Mouse (Mus musculus) limb, embryonic 14.5 days (tissue): ENCODE results near the gene Psip1. TPM values are rescaled to one million over a fixed set of nuclear protein-coding genes. Genes with fewer than 3 reads are reported as not detected.
"Not testable (repeated sequence)": the region's sequence is repeated elsewhere in the genome, so short reads cannot be mapped to it uniquely, and the experiment has no call there.

ENCODE experiments used
- ATAC-seq: fragments of 200-750 bp; cut with Nextera tagmentation; 2 replicates; pipeline ENCODE4 v1.8.0; 2017; ENCODE audit warnings: low read depth, moderate number of reproducible peaks, moderate TSS enrichment; ENCODE audit not compliant: low FRiP score
- DNase-seq: peaks from one replicate; pipeline ENCODE4 v3.0.0-alpha.2; 2015; ENCODE audit warnings: low spot score
- H3K27ac ChIP-seq: fragments of 300-500 bp; sonication (generic); replicated peaks from 2 replicates; pipeline ENCODE4 v1.5.1; 2014; ENCODE audit warnings: low read depth, mild to moderate bottlenecking, low read length, moderate library complexity, mixed read lengths
- H3K27me3 ChIP-seq: fragments of 300-500 bp; sonication (generic); 2 replicates; pipeline ENCODE4 v1.6.1; 2014; ENCODE audit warnings: low read length, mixed read lengths; ENCODE audit not compliant: control insufficient read depth, insufficient read depth
- H3K36me3 ChIP-seq: fragments of 300-500 bp; sonication (generic); 2 replicates; pipeline ENCODE4 v1.6.1; 2014; ENCODE audit warnings: mild to moderate bottlenecking, low read length, moderate library complexity, mixed read lengths; ENCODE audit not compliant: control insufficient read depth, insufficient read depth
- H3K4me1 ChIP-seq: fragments of 300-500 bp; sonication (generic); 2 replicates; pipeline ENCODE4 v1.6.1; 2014; ENCODE audit warnings: antibody characterized with exemption, low read length, mixed read lengths; ENCODE audit not compliant: control insufficient read depth, insufficient read depth
- H3K4me2 ChIP-seq: fragments of 300-500 bp; sonication (generic); replicated peaks from 2 replicates; pipeline ENCODE4 v1.6.1; 2014; ENCODE audit warnings: low read depth, mild to moderate bottlenecking, low read length, moderate library complexity; ENCODE audit not compliant: severe bottlenecking
- H3K4me3 ChIP-seq: fragments of 300-500 bp; sonication (generic); replicated peaks from 2 replicates; pipeline ENCODE4 v1.5.1; 2014; ENCODE audit warnings: low read length
- H3K9ac ChIP-seq: fragments of 300-500 bp; sonication (generic); 2 replicates; pipeline ENCODE4 v1.6.1; 2014; ENCODE audit warnings: mild to moderate bottlenecking, low read depth, low read length, moderate library complexity; ENCODE audit not compliant: severe bottlenecking
- H3K9me3 ChIP-seq: fragments of 300-500 bp; sonication (generic); 2 replicates; pipeline ENCODE4 v1.6.1; 2016; ENCODE audit warnings: low read length; ENCODE audit not compliant: control insufficient read depth
- POLR2A ChIP-seq: fragments of 200-500 bp; IDR thresholded peaks from 2 replicates; pipeline ENCODE4 v1.8.0; 2012; ENCODE audit warnings: inconsistent platforms, mild to moderate bottlenecking, moderate library complexity, borderline replicate concordance; ENCODE audit not compliant: insufficient read depth, insufficient read length; ENCODE audit errors: extremely low read depth
- WGBS: fragments of 180-500 bp; shearing (Covaris S2); extraction: QIAGEN DNeasy Blood & Tissue Kit; methylation state at CpG from one replicate; pipeline ENCODE4 v1.1.7; 2014; 5-methylcytosine and 5-hydroxymethylcytosine counted together
- polyA plus RNA-seq, 2 experiments: library from polyadenylated mRNA; depleted of rRNA in 1 of 2; stranded (reverse) in 1 of 2; unstranded in 1 of 2; fragments of >200 nt; fragmentation: Nextera tagmentation in 1 of 2; extraction: Ambion mirVana in 1 of 2; gene quantifications; 2 replicates each; pipeline versions ENCODE4 v1.2.1 to v1.2.3; 2012 to 2014

The Psip1 gene
- polyA plus RNA-seq, 2 experiments: 120 to 138 TPM

DNA sequence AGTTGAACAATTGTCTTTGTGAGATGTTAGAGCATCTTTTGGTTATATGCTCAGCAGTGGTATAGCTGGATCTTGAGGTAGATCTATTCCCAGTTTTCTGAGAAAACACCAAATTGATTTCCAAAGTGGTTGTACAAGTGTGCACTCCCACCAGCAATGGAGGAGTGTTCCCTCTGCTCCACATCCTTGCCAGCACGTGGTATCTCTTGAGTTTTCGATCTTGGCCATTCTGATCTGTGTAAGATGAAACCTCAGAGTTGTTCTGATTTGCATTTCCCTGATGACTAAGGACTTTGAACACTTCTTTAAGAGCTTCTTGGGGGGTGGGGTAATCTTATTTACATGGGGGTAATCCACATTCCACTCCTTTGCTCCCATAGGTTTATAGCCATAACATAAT, 23.3 kb upstream of the Psip1 start:
- ATAC-seq: no peak
- DNase-seq: no peak
- H3K36me3 ChIP-seq: no peaks in the 10 kb centered on the region
- H3K4me1 ChIP-seq: no peaks in the 10 kb centered on the region
- H3K9me3 ChIP-seq: no peaks in the 10 kb centered on the region
- 41% methylated on average over 2 of the region's 2 CpGs for WGBS
- H3K4me2 ChIP-seq: no peak overlapping the region
- no peaks in the 10 kb centered on the region for H3K27me3 ChIP-seq
- no peak overlapping the region for H3K9ac ChIP-seq
- no peak overlapping the region for H3K4me3 ChIP-seq
- H3K27ac ChIP-seq: no peak overlapping the region
- TF ChIP-seq POLR2A: no peak

DNA sequence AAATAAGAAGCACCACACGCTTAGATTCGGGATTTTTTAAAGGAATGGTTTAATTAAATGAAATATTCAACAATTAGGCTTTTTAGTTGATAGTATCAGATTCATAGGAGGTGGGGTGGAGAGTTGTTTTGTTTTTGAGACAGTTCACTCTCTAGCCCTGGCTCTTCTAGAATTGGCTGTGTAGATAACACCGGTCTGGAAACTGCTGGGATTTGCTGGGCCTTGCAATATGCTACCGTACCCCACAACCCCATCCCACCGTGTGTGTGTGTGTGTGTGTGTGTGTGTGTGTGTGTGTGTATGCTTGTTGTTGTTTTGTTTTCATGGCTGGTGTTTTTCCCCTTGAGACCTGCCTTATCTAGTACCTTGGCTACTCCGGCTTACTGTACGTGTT, 14.8 kb upstream of the Psip1 start:
- no peaks in the 10 kb centered on the region for H3K9me3 ChIP-seq
- H3K36me3 ChIP-seq: no peaks in the 10 kb centered on the region
- no peak for TF ChIP-seq POLR2A
- H3K4me3 ChIP-seq: peak overlapping the region; percentile 28
- WGBS: 33% methylated on average over 7 of the region's 7 CpGs
- DNase-seq (no peak), ATAC-seq (no peak)
- H3K27ac ChIP-seq: no peak overlapping the region
- H3K27me3 ChIP-seq: no peaks in the 10 kb centered on the region
- no peaks in the 10 kb centered on the region for H3K4me1 ChIP-seq
- 0 out of 2 replicates have a peak overlapping the region, but pooled peaks have one; percentile 7 for H3K9ac ChIP-seq
- H3K4me2 ChIP-seq: peak overlapping the region; percentile 57

- no peaks in the 10 kb centered on the region for H3K4me1 ChIP-seq
- DNase-seq (peak; percentile 11), ATAC-seq (peak; percentile 47)
- peak overlapping the region; percentile 28 for H3K4me3 ChIP-seq
- no peaks in the 10 kb centered on the region for H3K9me3 ChIP-seq
- H3K9ac ChIP-seq: 0 out of 2 replicates have a peak overlapping the region, but pooled peaks have one; percentile 7
- no peak overlapping the region for H3K27ac ChIP-seq
- WGBS: 11% methylated on average over 22 of the region's 22 CpGs
- H3K4me2 ChIP-seq: peak overlapping the region; percentile 57
- no peaks in the 10 kb centered on the region for H3K27me3 ChIP-seq
- no peak for TF ChIP-seq POLR2A
- no peaks in the 10 kb centered on the region for H3K36me3 ChIP-seq
These were observed 14.1 kb upstream of the Psip1 start for GRCm38 (mm10) chr4:83500154-83501036.

DNA sequence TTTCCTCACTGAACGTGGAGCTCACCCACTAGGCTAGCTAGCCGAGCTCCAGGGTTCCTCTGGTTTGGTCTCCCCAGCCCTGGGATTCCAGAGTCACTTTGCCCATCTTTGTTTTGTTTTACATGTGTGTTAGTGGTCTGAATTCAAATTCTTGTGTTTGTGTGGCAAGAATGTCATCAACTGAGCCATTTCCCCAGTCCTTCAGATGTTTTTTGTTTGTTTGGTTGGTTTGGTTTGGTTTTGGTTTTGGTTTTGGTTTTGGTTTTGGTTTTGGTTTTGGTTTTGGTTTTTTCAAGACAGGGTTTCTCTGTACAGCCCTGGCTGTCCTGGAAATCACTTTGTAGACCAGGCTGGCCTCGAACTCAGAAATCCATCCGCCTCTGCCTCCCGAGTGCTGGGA, 10.8 kb upstream of the Psip1 start:
- not testable (repeated sequence) for H3K4me1 ChIP-seq, ATAC-seq, H3K36me3 ChIP-seq, H3K4me3 ChIP-seq, H3K9ac ChIP-seq, DNase-seq, H3K27me3 ChIP-seq, H3K27ac ChIP-seq, H3K4me2 ChIP-seq, H3K9me3 ChIP-seq
- 93% methylated on average over 5 of the region's 5 CpGs for WGBS

DNA sequence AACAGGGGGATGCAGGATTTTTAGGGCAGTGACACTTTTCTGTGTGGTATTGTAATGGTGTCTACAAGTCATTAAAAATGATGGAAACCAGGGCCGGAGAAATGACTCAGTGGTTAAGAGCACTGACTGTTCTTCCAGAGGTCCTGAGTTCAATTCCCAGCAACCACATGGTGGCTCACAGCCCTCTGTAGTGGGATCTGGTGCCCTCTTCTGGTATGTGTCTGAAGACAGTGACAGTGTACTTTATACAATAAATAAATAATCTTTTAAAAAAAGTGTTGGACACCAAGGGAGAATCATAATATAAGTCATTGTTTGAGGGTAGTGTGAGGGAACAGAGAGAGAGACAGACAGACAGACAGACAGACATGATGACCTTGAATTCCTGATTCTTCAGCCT, 6.9 kb upstream of the Psip1 start:
- no peak for TF ChIP-seq POLR2A
- ATAC-seq: no peak
- DNase-seq: no peak
- no peaks in the 10 kb centered on the region for H3K27me3 ChIP-seq
- no peaks in the 10 kb centered on the region for H3K36me3 ChIP-seq
- no peaks in the 10 kb centered on the region for H3K9me3 ChIP-seq
- no peak overlapping the region for H3K9ac ChIP-seq
- no peak overlapping the region for H3K4me3 ChIP-seq
- H3K4me1 ChIP-seq: peaks cover 4% of the 10 kb centered on the region; the same call in 1 of the 2 replicates
- no peak overlapping the region for H3K27ac ChIP-seq
- WGBS: 92% methylated on average over 1 of the region's 1 CpGs
- H3K4me2 ChIP-seq: no peak overlapping the region

DNA sequence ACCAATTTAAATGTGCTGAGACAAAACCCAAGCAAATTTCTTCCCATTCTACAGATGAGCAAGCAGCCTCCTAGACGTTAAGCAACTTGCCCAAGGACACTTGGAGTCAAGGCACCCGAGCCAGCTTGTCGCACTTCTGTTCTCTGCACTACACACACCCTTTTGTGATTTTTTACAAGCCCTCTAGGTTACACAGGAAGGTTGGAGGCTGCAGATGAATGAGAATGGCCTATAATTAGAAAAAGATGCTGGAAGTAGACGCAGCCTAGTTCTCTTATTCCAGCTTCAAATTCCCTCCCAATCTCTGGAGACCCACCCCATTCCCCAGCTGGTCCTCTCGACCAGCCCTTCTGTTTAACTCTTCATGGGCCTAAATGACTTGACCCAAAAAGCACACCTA, 2.9 kb upstream of the Psip1 start:
- Histone ChIP-seq H3K4me3 (no peak overlapping the region), H3K27me3 (no peaks in the 10 kb centered on the region), H3K4me2 (no peak overlapping the region), H3K4me1 (peaks cover 15% of the 10 kb centered on the region), H3K36me3 (peaks cover 6% of the 10 kb centered on the region; the same call in 1 of the 2 replicates), H3K27ac (no peak overlapping the region), H3K9ac (no peak overlapping the region), H3K9me3 (no peaks in the 10 kb centered on the region)
- no peak for TF ChIP-seq POLR2A
- 7% methylated on average over 5 of the region's 5 CpGs for WGBS
- ATAC-seq (no peak), DNase-seq (peak; percentile 15)
